Mouse (Mus musculus): ENCODE measurements around the gene Akap8l. TPM values are rescaled to one million over a fixed set of nuclear protein-coding genes. Genes with fewer than 3 reads are reported as not detected.

Gene Akap8l
- total and polyA plus RNA-seq, 2 experiments from 2014 or later: 76.3 to 95.7 TPM

DNA sequence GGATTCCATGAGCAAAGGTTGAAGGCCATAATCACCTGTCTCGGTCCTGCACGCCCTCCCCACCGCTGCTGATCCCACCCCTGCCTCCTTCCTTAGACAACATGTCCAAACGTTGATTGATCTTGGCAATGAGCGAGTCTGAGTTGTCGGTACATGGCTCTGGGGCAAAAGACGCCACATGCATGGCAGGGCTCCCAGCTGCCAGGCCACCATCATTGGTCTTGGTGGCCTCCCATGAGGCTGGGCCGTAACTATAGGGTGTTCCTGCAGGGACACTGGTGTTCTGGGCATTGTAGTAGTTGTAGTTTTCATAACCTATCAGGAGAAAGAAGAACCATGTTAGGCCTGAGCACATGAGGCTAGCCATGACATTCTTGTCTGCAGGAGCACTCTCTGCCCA is 33.4 kb downstream of the Akap8l start:
- Histone ChIP-seq H3K9me3 (ENCODE audit: low read length) (no peaks in the 10 kb centered on the region), H3K27me3 (ENCODE audit: insufficient read depth, low read length) (no peaks in the 10 kb centered on the region), H3K4me2 (ENCODE audit: low read depth, low read length) (no peak overlapping the region), H3K9ac (replicated peaks; ENCODE audit: low read length) (no peak overlapping the region), H3K27ac (no peak overlapping the region), H3K4me3 (ENCODE audit: low read length) (no peak overlapping the region), H3K36me3 (ENCODE audit: insufficient read depth, low read length) (peaks cover 57% of the 10 kb centered on the region), H3K4me1 (ENCODE audit: insufficient read depth, low read length) (no peaks in the 10 kb centered on the region; the same call in 1 of the 2 replicates)
- ATAC-seq (no peak), DNase-seq (ENCODE audit: low spot score) (no peak)
- WGBS: 89% methylated on average over 8 of the region's 8 CpGs
- no peak for TF ChIP-seq CTCF (IDR thresholded peaks at IDR 0.05; ENCODE audit: low read depth)

DNA sequence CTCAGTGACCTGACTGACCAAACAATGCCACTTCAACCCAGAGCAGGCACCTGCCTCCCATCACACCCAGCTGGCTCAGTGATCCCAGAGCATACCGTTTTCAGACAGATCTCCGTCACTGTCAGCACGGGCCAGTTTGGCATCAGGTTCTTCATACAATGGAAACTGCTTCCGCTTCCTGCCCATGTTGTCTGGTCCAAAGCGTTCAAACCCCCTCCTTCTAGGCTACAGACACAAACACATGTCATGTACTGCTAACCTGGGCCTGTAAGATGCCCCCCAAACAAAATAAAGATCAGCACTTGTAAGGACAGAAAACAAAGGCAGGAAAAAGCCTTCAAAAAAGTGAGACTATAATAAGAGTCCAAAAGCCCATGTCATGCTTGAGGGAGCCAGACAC is 34.8 kb downstream of the Akap8l start:
- no peak for TF ChIP-seq CTCF (IDR thresholded peaks at IDR 0.05; ENCODE audit: low read depth)

DNA sequence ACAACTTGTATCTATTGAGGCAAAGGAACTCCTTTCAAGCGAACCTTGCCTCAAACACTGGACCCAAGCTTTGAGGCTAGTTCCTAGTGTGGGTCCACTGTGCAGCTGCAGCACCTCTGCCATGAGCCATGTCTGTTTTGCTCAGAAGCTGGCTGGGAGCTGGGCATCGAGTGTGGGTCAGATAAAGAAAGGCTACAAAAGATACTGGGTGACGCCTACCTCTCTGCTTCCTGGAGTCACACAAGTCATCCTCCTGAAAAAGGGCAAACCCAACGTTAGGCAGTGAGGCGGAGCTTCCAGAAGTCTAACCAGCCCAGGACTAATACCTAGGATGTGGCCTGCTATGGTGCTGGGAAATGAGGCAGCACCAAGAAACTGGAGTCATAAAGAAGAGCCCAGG is 36.5 kb downstream of the Akap8l start:
- no peak overlapping the region for H3K27ac ChIP-seq
- H3K4me2 ChIP-seq (ENCODE audit: low read depth, low read length): no peak overlapping the region
- no peak for TF ChIP-seq CTCF (IDR thresholded peaks at IDR 0.05; ENCODE audit: low read depth)
- H3K9ac ChIP-seq (replicated peaks; ENCODE audit: low read length): no peak overlapping the region
- no peaks in the 10 kb centered on the region for H3K9me3 ChIP-seq (ENCODE audit: low read length)
- H3K4me3 ChIP-seq (ENCODE audit: low read length): no peak overlapping the region
- peaks cover 88% of the 10 kb centered on the region for H3K36me3 ChIP-seq (ENCODE audit: insufficient read depth, low read length)
- ATAC-seq: no peak
- H3K4me1 ChIP-seq (ENCODE audit: insufficient read depth, low read length): no peaks in the 10 kb centered on the region
- DNase-seq (ENCODE audit: low spot score): no peak
- 86% methylated on average over 5 of the region's 5 CpGs for WGBS
- H3K27me3 ChIP-seq (ENCODE audit: insufficient read depth, low read length): no peaks in the 10 kb centered on the region

More for the DNA sequence above, 34.8 kb downstream of the Akap8l start:
- H3K4me2 ChIP-seq (ENCODE audit: low read depth, low read length): no peak overlapping the region
- H3K4me3 ChIP-seq (ENCODE audit: low read length): no peak overlapping the region
- no peaks in the 10 kb centered on the region for H3K9me3 ChIP-seq (ENCODE audit: low read length)
- no peak overlapping the region for H3K9ac ChIP-seq (replicated peaks; ENCODE audit: low read length)
- H3K4me1 ChIP-seq (ENCODE audit: insufficient read depth, low read length): no peaks in the 10 kb centered on the region
- peaks cover 71% of the 10 kb centered on the region for H3K36me3 ChIP-seq (ENCODE audit: insufficient read depth, low read length)
- no peak overlapping the region for H3K27ac ChIP-seq
- ATAC-seq (no peak), DNase-seq (ENCODE audit: low spot score) (no peak)
- WGBS: 88% methylated on average over 5 of the region's 5 CpGs
- H3K27me3 ChIP-seq (ENCODE audit: insufficient read depth, low read length): no peaks in the 10 kb centered on the region

DNA sequence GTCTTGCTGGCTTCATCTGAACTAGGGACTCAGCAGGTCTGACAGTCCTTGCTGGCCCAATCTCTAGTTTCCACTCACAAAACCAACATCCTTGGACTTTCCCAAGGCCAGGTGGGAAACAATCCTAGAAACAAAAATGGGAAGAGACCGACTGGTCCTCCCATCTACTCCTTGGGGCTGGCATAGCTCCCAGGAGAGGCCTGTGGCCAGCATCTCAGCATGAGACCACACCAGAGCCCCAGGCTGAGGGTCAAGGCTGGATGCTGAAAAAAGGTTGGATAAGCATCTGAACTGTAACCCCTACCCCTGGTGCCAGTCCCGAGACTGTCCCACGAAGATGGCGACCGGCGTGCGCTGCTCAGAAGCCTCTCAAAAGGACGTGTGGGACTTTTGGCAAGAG is 37.6 kb downstream of the Akap8l start:
- WGBS: 81% methylated on average over 8 of the region's 8 CpGs
- no peak overlapping the region for H3K4me2 ChIP-seq (ENCODE audit: low read depth, low read length)
- ATAC-seq: no peak
- no peak for TF ChIP-seq CTCF (IDR thresholded peaks at IDR 0.05; ENCODE audit: low read depth)
- no peaks in the 10 kb centered on the region for H3K4me1 ChIP-seq (ENCODE audit: insufficient read depth, low read length)
- no peaks in the 10 kb centered on the region for H3K27me3 ChIP-seq (ENCODE audit: insufficient read depth, low read length)
- no peaks in the 10 kb centered on the region for H3K9me3 ChIP-seq (ENCODE audit: low read length)
- no peak overlapping the region for H3K27ac ChIP-seq
- no peak overlapping the region for H3K9ac ChIP-seq (replicated peaks; ENCODE audit: low read length)
- no peak for DNase-seq (ENCODE audit: low spot score)
- H3K36me3 ChIP-seq (ENCODE audit: insufficient read depth, low read length): peaks cover 93% of the 10 kb centered on the region
- H3K4me3 ChIP-seq (ENCODE audit: low read length): no peak overlapping the region

DNA sequence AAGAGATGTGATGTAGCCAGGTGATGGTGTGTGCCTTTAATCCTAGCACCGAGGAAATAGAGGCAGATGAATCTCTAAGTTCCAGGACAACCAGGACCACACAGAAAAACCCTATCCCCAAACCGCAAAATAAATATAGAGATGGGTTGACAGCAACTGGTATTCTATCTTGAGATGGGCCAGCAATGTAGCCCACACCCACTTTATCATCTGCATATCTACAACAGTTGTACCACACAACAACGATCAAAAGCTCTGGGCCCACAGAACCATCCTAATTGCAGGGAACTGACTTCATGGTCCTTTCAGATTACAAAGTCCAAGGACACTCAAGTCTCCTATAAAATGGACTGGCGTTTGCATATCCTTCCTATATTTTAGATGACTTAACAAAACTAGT is 42.4 kb downstream of the Akap8l start:
- Histone ChIP-seq H3K36me3 (ENCODE audit: insufficient read depth, low read length) (peaks cover 84% of the 10 kb centered on the region), H3K4me3 (ENCODE audit: low read length) (no peak overlapping the region), H3K27ac (no peak overlapping the region), H3K9me3 (ENCODE audit: low read length) (no peaks in the 10 kb centered on the region), H3K27me3 (ENCODE audit: insufficient read depth, low read length) (no peaks in the 10 kb centered on the region), H3K4me1 (ENCODE audit: insufficient read depth, low read length) (no peaks in the 10 kb centered on the region), H3K4me2 (ENCODE audit: low read depth, low read length) (no peak overlapping the region), H3K9ac (replicated peaks; ENCODE audit: low read length) (no peak overlapping the region)
- no peak for ATAC-seq
- no peak for DNase-seq (ENCODE audit: low spot score)
- 92% methylated on average over 4 of the region's 4 CpGs for WGBS
- TF ChIP-seq CTCF (IDR thresholded peaks at IDR 0.05; ENCODE audit: low read depth): no peak

DNA sequence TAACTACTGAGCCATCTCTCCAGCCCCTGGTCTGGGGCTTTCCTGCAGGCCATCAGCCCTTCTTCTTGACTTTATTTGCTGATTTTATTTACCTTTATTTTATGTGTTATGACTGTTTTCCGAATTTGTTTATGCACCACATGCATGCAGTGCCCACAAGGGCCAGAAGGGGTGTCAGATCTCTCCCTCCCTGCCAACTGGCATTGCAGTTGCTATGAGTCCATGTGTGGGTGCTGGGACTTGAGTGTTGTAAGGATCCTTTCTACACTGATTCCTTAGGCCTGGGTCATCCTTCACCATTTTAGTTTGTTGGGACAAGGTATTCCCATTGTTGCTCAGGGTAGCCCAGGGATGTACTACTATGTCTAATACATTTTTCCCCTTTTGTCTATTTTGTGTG is 52.3 kb downstream of the Akap8l start:
- ATAC-seq (no peak), DNase-seq (ENCODE audit: low spot score) (no peak)
- H3K27me3 ChIP-seq (ENCODE audit: insufficient read depth, low read length): no peaks in the 10 kb centered on the region
- peak; percentile 20; the same call in 1 of the 2 replicates for TF ChIP-seq CTCF (IDR thresholded peaks at IDR 0.05; ENCODE audit: low read depth)
- no peak overlapping the region for H3K4me2 ChIP-seq (ENCODE audit: low read depth, low read length)
- H3K36me3 ChIP-seq (ENCODE audit: insufficient read depth, low read length): no peaks in the 10 kb centered on the region
- no peaks in the 10 kb centered on the region for H3K9me3 ChIP-seq (ENCODE audit: low read length)
- H3K27ac ChIP-seq: no peak overlapping the region
- no peak overlapping the region for H3K4me3 ChIP-seq (ENCODE audit: low read length)
- no peaks in the 10 kb centered on the region for H3K4me1 ChIP-seq (ENCODE audit: insufficient read depth, low read length)
- no peak overlapping the region for H3K9ac ChIP-seq (replicated peaks; ENCODE audit: low read length)
- WGBS: 84% methylated on average over 1 of the region's 1 CpGs

DNA sequence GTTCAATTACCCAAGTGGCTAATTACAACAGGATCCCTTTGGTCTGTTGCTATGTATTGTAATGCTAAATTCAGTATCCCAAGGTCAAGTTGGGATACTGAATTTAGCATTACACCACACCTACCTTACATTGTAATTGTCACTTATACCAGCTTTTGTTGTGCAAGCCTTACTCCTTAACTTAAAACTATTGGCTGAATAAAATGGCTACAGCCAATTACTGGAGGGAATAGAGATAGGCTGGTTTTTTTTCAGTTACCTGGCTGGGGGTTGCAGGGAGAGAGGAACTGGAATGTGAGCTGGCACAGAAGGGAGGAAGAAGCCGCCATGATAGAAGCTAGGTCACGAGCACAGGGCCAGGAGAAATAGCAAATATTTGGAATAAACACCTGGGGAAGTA is 54.5 kb downstream of the Akap8l start:
- no peak overlapping the region for H3K4me2 ChIP-seq (ENCODE audit: low read depth, low read length)
- 97% methylated on average over 2 of the region's 2 CpGs for WGBS
- no peaks in the 10 kb centered on the region for H3K36me3 ChIP-seq (ENCODE audit: insufficient read depth, low read length)
- TF ChIP-seq CTCF (IDR thresholded peaks at IDR 0.05; ENCODE audit: low read depth): no peak
- no peak overlapping the region for H3K4me3 ChIP-seq (ENCODE audit: low read length)
- no peaks in the 10 kb centered on the region for H3K4me1 ChIP-seq (ENCODE audit: insufficient read depth, low read length)
- no peak overlapping the region for H3K9ac ChIP-seq (replicated peaks; ENCODE audit: low read length)
- no peaks in the 10 kb centered on the region for H3K9me3 ChIP-seq (ENCODE audit: low read length)
- H3K27me3 ChIP-seq (ENCODE audit: insufficient read depth, low read length): no peaks in the 10 kb centered on the region
- ATAC-seq (no peak), DNase-seq (ENCODE audit: low spot score) (no peak)
- no peak overlapping the region for H3K27ac ChIP-seq

Measured in hindbrain, postnatal 0 days (tissue).